Mouse (Mus musculus) liver, adult 2 months (tissue): ENCODE results near the gene Prrx2. TPM values are rescaled to one million over a fixed set of nuclear protein-coding genes. Genes with fewer than 3 reads are reported as not detected.

Experiments
- DNase-seq: peaks from one replicate; pipeline ENCODE4 v3.0.0-alpha.2; 2011; ENCODE audit warnings: low read depth, low spot score; ENCODE audit errors: extremely low read depth
- H3K27ac ChIP-seq: fragments of 200-500 bp; replicated peaks from 2 replicates; pipeline ENCODE4 v1.5.1; 2012; ENCODE audit warnings: low read depth, mild to moderate bottlenecking, control low read depth, inconsistent platforms, low read length; ENCODE audit not compliant: insufficient read depth
- H3K27me3 ChIP-seq: fragments of 200-500 bp; 2 replicates; pipeline ENCODE4 v1.6.1; 2012; ENCODE audit warnings: mild to moderate bottlenecking, moderate library complexity, low read length, inconsistent platforms; ENCODE audit not compliant: control insufficient read depth, insufficient read depth
- H3K36me3 ChIP-seq: fragments of 200-500 bp; 2 replicates; pipeline ENCODE4 v1.6.1; 2012; ENCODE audit warnings: low read length, inconsistent platforms; ENCODE audit not compliant: control insufficient read depth, insufficient read depth
- H3K4me1 ChIP-seq: fragments of 200-500 bp; 2 replicates; pipeline ENCODE4 v1.6.1; 2011; ENCODE audit warnings: low read length; ENCODE audit not compliant: control insufficient read depth, insufficient read depth
- H3K4me3 ChIP-seq: fragments of 200-500 bp; 2 replicates; pipeline ENCODE4 v1.5.1; 2011; ENCODE audit warnings: low read depth, mild to moderate bottlenecking, control low read depth, low read length, moderate library complexity; ENCODE audit not compliant: insufficient read depth
- H3K79me2 ChIP-seq: fragments of 200-500 bp; 2 replicates; pipeline ENCODE4 v1.6.1; 2012; ENCODE audit warnings: inconsistent platforms, mild to moderate bottlenecking, low read length, moderate library complexity; ENCODE audit not compliant: control insufficient read depth, insufficient read depth
- H3K9ac ChIP-seq: fragments of 200-500 bp; 2 replicates; pipeline ENCODE4 v1.6.1; 2012; ENCODE audit warnings: low read depth, mild to moderate bottlenecking, control low read depth, inconsistent platforms, low read length
- CTCF ChIP-seq: fragments of 200-500 bp; IDR thresholded peaks from 2 replicates; pipeline ENCODE4 v1.5.1; 2011; ENCODE audit warnings: low read depth, low read length, control low read depth
- POLR2A ChIP-seq: fragments of 200-500 bp; IDR thresholded peaks from 2 replicates; pipeline ENCODE4 v1.6.1; 2011; ENCODE audit warnings: low read length, control low read depth; ENCODE audit not compliant: insufficient read depth; ENCODE audit errors: extremely low read depth
- WGBS: fragments of 180-500 bp; shearing (Covaris S2); methylation state at CpG from one replicate; pipeline ENCODE4 v1.1.7; 2018; 5-methylcytosine and 5-hydroxymethylcytosine counted together
- polyA plus RNA-seq: library from polyadenylated mRNA; depleted of rRNA; stranded (reverse); fragments of >200 nt; gene quantifications from 2 replicates; pipeline ENCODE4 v1.2.3, GENCODE M21; 2012
- total RNA-seq: library from RNA; depleted of rRNA; stranded (reverse); fragments of >200 nt; gene quantifications from 2 replicates; pipeline ENCODE4 v1.2.3, GENCODE M21; 2014

Gene Prrx2
- total and polyA plus RNA-seq, 2 experiments: not detected

DNA sequence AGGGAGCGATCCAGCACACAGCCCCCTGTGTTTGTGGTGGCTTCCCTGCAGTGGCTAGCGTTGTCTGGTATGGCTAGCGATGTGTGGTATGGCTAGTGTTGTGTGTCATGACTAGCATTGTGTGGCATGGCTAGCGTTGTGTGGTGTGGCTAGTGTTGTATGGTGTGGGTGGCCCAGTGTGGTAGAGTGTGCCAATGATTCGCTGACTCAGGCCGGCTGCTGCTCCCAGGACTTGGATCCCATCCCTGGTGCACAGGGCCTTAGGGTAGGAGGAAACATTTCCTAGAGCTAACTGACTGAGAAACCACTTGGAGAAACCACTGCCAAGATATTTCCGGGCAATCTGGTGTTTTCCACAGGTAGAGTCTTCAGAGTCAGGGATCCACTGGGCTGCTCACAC, 82.9 kb downstream of the Prrx2 start:
- TF ChIP-seq CTCF: no peak
- TF ChIP-seq POLR2A: no peak
- H3K4me3 ChIP-seq: no peak overlapping the region
- no peaks in the 10 kb centered on the region for H3K27me3 ChIP-seq
- no peak for DNase-seq
- no peak overlapping the region for H3K27ac ChIP-seq
- no peak overlapping the region for H3K9ac ChIP-seq
- H3K4me1 ChIP-seq: peaks cover 2% of the 10 kb centered on the region; the same call in 1 of the 2 replicates
- WGBS: 87% methylated on average over 7 of the region's 7 CpGs
- H3K79me2 ChIP-seq: no peaks in the 10 kb centered on the region
- H3K36me3 ChIP-seq: no peaks in the 10 kb centered on the region

DNA sequence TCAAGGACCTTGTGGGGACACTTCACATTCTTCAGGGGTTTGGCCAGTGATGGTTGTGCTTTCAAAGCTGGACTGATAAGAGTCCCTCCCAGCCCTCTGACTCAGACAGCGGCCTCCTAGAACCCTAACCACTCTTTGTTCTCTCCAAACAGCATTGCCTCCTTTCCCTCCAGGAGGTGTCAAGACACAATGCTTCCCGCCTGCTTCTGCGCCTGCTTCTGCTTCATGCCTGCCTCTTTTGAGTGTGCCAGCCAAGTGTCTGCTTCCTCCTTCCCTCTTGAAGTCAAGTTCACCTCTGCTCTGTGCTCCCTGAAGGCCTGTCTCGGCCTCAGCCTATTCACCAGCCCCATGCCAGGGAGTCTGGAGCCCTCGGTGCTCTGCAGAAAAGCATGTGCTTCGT, 83.4 kb downstream of the Prrx2 start:
- Histone ChIP-seq H3K27me3 (no peaks in the 10 kb centered on the region), H3K27ac (no peak overlapping the region), H3K9ac (no peak overlapping the region), H3K4me1 (0 out of 2 replicates have a peak, but pooled peaks cover 2% of the 10 kb centered on the region), H3K4me3 (no peak overlapping the region), H3K36me3 (no peaks in the 10 kb centered on the region), H3K79me2 (no peaks in the 10 kb centered on the region)
- WGBS: 85% methylated on average over 6 of the region's 6 CpGs
- TF ChIP-seq POLR2A: no peak
- no peak for TF ChIP-seq CTCF
- DNase-seq: no peak

DNA sequence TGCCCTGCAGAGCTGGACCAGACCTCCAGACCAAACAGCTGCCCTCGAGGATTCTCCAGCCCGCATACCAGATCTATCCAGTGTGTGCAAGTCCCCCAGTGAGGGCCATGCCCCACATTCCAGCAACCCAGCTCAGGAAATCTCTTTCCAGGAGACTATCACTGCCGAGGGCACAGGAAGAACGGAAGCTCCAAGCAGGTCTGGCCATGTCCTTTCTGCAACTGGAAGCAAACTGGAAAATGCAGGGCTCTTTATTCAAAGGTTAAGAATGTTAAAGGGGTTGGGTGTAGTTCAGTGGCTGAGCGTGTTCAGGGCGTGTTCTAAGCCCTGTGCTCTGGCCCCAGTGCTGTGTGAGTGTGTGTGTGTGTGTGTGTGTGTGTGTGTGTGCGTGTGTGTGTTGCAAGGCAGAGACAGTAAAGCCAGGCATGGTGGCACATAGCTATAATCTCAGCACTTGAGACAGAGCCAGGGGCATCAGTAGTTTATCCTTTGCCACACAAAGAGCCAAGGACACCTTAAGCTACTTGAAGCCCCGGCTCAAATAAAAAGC, 84.1 kb downstream of the Prrx2 start:
- Histone ChIP-seq H3K9ac (no peak overlapping the region), H3K27me3 (no peaks in the 10 kb centered on the region), H3K4me3 (no peak overlapping the region), H3K36me3 (no peaks in the 10 kb centered on the region), H3K27ac (no peak overlapping the region), H3K4me1 (0 out of 2 replicates have a peak, but pooled peaks cover 2% of the 10 kb centered on the region), H3K79me2 (no peaks in the 10 kb centered on the region)
- no peak for TF ChIP-seq POLR2A
- TF ChIP-seq CTCF: no peak
- DNase-seq: no peak
- 67% methylated on average over 8 of the region's 8 CpGs for WGBS

GRCm38 (mm10) chr2:30920216-30920615, 85.4 kb downstream of the Prrx2 start:
- DNase-seq: no peak
- Histone ChIP-seq H3K4me1 (0 out of 2 replicates have a peak, but pooled peaks cover 2% of the 10 kb centered on the region), H3K9ac (no peak overlapping the region), H3K79me2 (no peaks in the 10 kb centered on the region), H3K27me3 (no peaks in the 10 kb centered on the region), H3K27ac (no peak overlapping the region), H3K4me3 (no peak overlapping the region), H3K36me3 (no peaks in the 10 kb centered on the region)
- 64% methylated on average over 7 of the region's 7 CpGs for WGBS
- no peak for TF ChIP-seq CTCF

- H3K36me3 ChIP-seq: no peaks in the 10 kb centered on the region
- no peak overlapping the region for H3K9ac ChIP-seq
- TF ChIP-seq POLR2A: no peak
- no peak for TF ChIP-seq CTCF
- H3K27ac ChIP-seq: no peak overlapping the region
- no peak overlapping the region for H3K4me3 ChIP-seq
- H3K79me2 ChIP-seq: no peaks in the 10 kb centered on the region
- 80% methylated on average over 3 of the region's 3 CpGs for WGBS
- no peak for DNase-seq
- H3K4me1 ChIP-seq: 0 out of 2 replicates have a peak, but pooled peaks cover 2% of the 10 kb centered on the region
- no peaks in the 10 kb centered on the region for H3K27me3 ChIP-seq
These were observed 88.3 kb downstream of the Prrx2 start for GRCm38 (mm10) chr2:30923099-30923498.

DNA sequence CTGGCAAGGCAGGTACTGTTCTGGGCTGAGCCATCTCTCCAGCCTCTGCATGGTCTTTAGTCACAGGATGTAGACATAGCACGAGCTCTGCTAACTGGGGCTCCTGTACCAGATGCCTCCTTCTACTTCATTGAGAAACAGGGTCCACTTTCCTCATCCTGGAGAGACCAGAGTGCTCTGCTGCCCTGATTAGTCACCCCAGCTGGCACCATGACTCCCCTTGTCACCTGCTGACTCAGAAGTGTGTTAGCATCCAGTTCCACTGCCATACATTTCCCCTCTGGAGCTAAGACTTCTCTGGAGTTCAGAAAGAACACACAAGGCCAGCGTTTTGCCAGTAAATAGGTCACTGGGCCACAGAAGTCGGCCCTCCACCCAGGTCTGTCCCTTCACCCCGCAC, 90.4 kb downstream of the Prrx2 start:
- peaks cover 4% of the 10 kb centered on the region for H3K4me1 ChIP-seq
- no peak for DNase-seq
- no peaks in the 10 kb centered on the region for H3K36me3 ChIP-seq
- no peak overlapping the region for H3K27ac ChIP-seq
- no peak overlapping the region for H3K4me3 ChIP-seq
- no peak for TF ChIP-seq CTCF
- no peak for TF ChIP-seq POLR2A
- H3K27me3 ChIP-seq: no peaks in the 10 kb centered on the region
- H3K9ac ChIP-seq: no peak overlapping the region
- H3K79me2 ChIP-seq: no peaks in the 10 kb centered on the region
- 88% methylated on average over 4 of the region's 4 CpGs for WGBS
